Mouse (Mus musculus) heart, embryonic 16.5 days (tissue): Measurements from ENCODE around the gene Sclt1. TPM values are rescaled to one million over a fixed set of nuclear protein-coding genes. Genes with fewer than 3 reads are reported as not detected.

ENCODE experiments used
- ATAC-seq: fragments of 200-750 bp; cut with Nextera tagmentation; replicated peaks from 2 replicates; pipeline ENCODE4 v1.8.0; 2017; ENCODE audit warnings: moderate number of reproducible peaks; ENCODE audit not compliant: insufficient read depth, low FRiP score; ENCODE audit errors: extremely low read depth
- H3K27ac ChIP-seq: fragments of 300-500 bp; sonication (generic); 2 replicates; pipeline ENCODE4 v1.5.1; 2014; ENCODE audit warnings: mild to moderate bottlenecking, low read length, control low read depth, moderate library complexity
- H3K27me3 ChIP-seq: fragments of 300-500 bp; sonication (generic); 2 replicates; pipeline ENCODE4 v1.6.1; 2014; ENCODE audit warnings: low read length, mixed read lengths; ENCODE audit not compliant: control insufficient read depth, insufficient read depth
- H3K36me3 ChIP-seq: fragments of 300-500 bp; sonication (generic); 2 replicates; pipeline ENCODE4 v1.6.1; 2014; ENCODE audit not compliant: control insufficient read depth, insufficient read depth
- H3K4me1 ChIP-seq: fragments of 300-500 bp; sonication (generic); 2 replicates; pipeline ENCODE4 v1.6.1; 2014; ENCODE audit warnings: low read length, mixed read lengths; ENCODE audit not compliant: control insufficient read depth, insufficient read depth
- H3K4me2 ChIP-seq: fragments of 300-500 bp; sonication (generic); 2 replicates; pipeline ENCODE4 v1.6.1; 2014; ENCODE audit warnings: low read depth, mild to moderate bottlenecking, control low read depth, low read length
- H3K4me3 ChIP-seq: fragments of 300-500 bp; sonication (generic); 2 replicates; pipeline ENCODE4 v1.5.1; 2014; ENCODE audit warnings: mild to moderate bottlenecking, control low read depth, low read length
- H3K9ac ChIP-seq: fragments of 300-500 bp; sonication (generic); 2 replicates; pipeline ENCODE4 v1.6.1; 2014; ENCODE audit warnings: low read length, control low read depth
- H3K9me3 ChIP-seq: fragments of 300-500 bp; sonication (generic); replicated peaks from 2 replicates; pipeline ENCODE4 v1.6.1; 2016; ENCODE audit warnings: low read length; ENCODE audit not compliant: control insufficient read depth
- WGBS: fragments of 180-500 bp; shearing (Covaris S2); extraction: QIAGEN DNeasy Blood & Tissue Kit; methylation state at CpG from one replicate; pipeline ENCODE4 v1.1.7; 2014; 5-methylcytosine and 5-hydroxymethylcytosine counted together
- polyA plus RNA-seq: library from polyadenylated mRNA; unstranded; fragments of >200 nt; fragmentation: Nextera tagmentation; extraction: Ambion mirVana; gene quantifications from 2 replicates; pipeline ENCODE4 v1.2.1, GENCODE M21; 2015

Gene Sclt1
- polyA plus RNA-seq, 1 experiment from 2014 or later, result 10.1 TPM

DNA sequence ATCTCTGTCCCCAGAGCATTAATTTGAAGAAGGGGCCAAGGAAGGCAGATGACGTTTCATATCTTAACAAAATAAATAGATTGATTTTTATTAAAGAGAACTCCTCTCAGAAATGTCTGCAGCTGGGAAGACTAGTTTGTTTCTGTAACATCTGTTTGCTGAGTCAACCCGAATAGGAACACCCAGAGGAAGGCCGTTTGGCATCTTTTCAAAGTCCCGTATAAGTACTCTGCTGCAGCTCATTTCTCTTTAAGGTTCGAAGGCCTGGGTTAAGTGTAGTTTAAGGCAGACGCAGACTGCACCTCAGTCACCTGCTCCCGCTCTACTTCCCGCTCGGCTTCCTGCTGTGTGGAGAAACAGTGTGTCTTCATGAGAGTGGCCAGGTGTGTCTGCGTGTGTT lies 139.4 kb downstream of the Sclt1 start:
- no peaks in the 10 kb centered on the region for H3K27me3 ChIP-seq
- H3K4me1 ChIP-seq, result peaks cover 45% of the 10 kb centered on the region
- H3K27ac ChIP-seq, result no peak overlapping the region
- H3K9me3 ChIP-seq, result no peaks in the 10 kb centered on the region
- 51% methylated on average over 10 of the region's 10 CpGs for whole genome bisulfite sequencing
- peaks cover 29% of the 10 kb centered on the region for H3K36me3 ChIP-seq
- H3K4me3 ChIP-seq, result no peak overlapping the region
- H3K9ac ChIP-seq, result peak overlapping the region; percentile 18; the same call in 1 of the 2 replicates
- no peak overlapping the region for H3K4me2 ChIP-seq
- ATAC-seq, result no peak

DNA sequence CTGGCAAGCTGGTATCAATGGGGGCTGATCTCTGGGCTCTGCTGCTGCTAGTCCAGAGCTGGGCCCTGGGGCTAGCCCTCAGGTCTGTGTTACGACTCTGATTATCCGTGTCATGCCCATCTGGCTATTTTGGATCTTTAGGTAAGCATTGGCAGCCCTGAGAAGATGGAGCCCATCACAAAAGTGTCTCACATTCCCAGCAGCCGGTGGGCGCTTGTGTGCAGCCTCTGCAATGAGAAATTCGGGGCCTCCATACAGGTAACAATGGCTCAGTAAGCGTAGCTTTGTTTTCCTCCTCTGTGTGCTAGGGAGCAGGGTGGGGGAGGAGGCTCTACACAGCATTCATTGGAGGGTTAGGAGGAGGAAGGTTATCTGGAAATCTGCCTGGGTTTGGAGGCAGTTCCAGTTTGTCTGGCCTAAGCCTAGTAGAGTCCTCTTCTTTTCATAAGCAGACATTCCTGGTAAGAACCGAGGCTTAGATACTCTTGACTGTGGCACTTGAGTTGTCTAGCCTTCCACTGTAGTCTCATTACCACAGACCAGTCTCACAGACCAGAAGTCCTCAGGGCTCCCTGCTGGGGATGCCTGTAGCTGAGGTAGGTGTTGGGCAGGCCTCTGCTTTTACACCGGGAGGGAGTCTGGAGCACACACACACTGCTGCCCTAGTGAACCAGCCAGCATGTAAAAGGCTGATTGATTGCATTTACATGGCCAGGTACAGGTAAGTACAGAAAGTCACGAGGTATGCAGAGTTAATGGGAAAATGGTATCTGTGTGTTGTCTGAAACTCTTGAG lies 140.9 kb downstream of the Sclt1 start:
- no peak overlapping the region for H3K27ac ChIP-seq
- peaks cover 40% of the 10 kb centered on the region for H3K36me3 ChIP-seq
- 80% methylated on average over 9 of the region's 9 CpGs for WGBS
- peaks cover 45% of the 10 kb centered on the region for H3K4me1 ChIP-seq
- H3K4me2 ChIP-seq, result no peak overlapping the region
- H3K4me3 ChIP-seq, result no peak overlapping the region
- H3K27me3 ChIP-seq, result no peaks in the 10 kb centered on the region
- ATAC-seq, result no peak
- no peaks in the 10 kb centered on the region for H3K9me3 ChIP-seq
- no peak overlapping the region for H3K9ac ChIP-seq

DNA sequence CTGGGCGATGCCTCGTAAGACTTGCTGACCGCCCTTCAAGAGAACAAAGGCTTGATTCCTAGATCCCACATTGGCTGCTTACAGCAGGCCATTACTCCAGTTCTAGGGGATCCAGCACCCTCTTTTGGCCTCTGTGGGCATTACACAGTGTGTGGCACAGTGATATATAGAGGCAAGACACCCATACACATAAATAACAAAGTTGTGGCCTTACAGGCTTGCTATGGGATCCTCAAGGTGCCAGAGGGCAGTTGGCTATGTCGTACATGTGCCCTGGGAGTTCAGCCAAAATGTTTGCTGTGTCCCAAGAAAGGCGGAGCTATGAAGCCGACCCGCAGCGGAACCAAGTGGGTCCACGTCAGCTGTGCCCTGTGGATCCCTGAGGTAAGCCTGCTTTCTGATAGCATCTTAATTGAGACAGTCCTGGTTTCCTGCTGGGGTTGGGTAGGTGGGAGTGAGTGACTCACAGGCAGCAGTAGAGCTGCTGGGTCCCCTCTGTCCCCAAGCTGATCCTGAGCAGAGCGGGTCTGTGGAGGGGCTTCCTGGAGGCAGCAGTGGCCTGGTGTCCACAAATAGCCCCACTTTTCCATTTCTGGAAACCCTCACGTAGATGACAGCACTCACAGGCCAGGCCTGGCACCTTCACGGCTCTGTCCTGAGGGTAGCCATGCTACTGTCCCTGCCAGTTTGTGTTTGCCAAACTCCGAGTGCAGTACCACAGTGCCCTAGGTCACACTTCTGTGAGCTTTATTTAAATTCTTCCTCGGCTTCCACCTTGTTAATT lies 142.3 kb downstream of the Sclt1 start:
- Histone ChIP-seq H3K9me3 (no peaks in the 10 kb centered on the region), H3K27me3 (no peaks in the 10 kb centered on the region), H3K9ac (no peak overlapping the region), H3K4me1 (peaks cover 31% of the 10 kb centered on the region), H3K4me2 (no peak overlapping the region), H3K4me3 (no peak overlapping the region), H3K36me3 (peaks cover 33% of the 10 kb centered on the region), H3K27ac (peak overlapping the region; percentile 15)
- ATAC-seq, result peak; percentile 50
- 64% methylated on average over 14 of the region's 14 CpGs for WGBS

DNA sequence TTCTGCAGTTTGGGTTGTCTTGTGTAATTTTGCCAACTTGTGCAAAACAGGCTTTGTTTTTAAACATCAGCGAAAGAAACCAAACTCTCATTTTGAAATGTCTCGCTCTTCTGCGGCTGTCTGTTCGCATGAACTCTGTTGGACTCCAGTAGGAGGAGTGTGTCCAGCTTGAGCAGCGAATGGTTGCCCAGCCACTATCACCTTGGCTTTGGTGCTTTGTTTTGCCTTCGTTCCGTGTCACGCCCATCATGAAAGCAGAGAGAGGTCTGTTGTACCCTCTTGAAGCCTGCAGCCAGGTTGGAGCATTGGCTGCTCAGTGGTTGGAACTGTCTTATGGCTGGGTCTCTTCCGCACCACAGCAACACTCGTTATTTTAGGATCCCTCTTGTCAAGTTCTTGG lies 143.1 kb downstream of the Sclt1 start:
- WGBS, result 87% methylated on average over 10 of the region's 10 CpGs
- peaks cover 27% of the 10 kb centered on the region for H3K36me3 ChIP-seq

DNA sequence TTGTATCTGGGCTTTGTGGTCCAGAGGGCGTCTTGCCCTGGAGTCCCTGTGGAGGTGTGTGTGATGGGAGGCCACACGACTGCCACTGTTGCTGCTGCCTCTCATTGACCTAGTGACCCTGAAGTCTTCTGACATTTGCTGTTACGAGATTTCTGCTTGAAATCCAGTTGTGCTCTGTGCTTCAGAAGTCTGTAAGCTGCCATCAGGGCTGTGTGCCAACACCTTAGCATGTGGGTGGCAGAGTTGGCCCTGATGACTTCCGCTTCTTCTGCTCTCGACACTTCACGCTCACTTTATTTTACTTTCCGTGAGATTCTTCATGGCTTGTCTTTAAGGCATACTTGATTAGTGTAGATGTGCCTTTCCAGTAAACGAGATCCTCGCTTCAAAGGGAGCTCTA lies 143.9 kb downstream of the Sclt1 start:
- Histone ChIP-seq H3K9me3 (no peaks in the 10 kb centered on the region), H3K36me3 (peaks cover 33% of the 10 kb centered on the region), H3K4me3 (no peak overlapping the region), H3K9ac (no peak overlapping the region), H3K27ac (no peak overlapping the region), H3K4me1 (peaks cover 24% of the 10 kb centered on the region), H3K27me3 (no peaks in the 10 kb centered on the region), H3K4me2 (no peak overlapping the region)
- no peak for ATAC-seq
- whole genome bisulfite sequencing, result 71% methylated on average over 9 of the region's 9 CpGs

More for the DNA sequence above, 143.1 kb downstream of the Sclt1 start:
- Histone ChIP-seq H3K4me1 (peaks cover 28% of the 10 kb centered on the region), H3K9me3 (no peaks in the 10 kb centered on the region), H3K4me3 (no peak overlapping the region), H3K27me3 (no peaks in the 10 kb centered on the region), H3K4me2 (no peak overlapping the region), H3K9ac (no peak overlapping the region), H3K27ac (no peak overlapping the region)
- ATAC-seq, result no peak

DNA sequence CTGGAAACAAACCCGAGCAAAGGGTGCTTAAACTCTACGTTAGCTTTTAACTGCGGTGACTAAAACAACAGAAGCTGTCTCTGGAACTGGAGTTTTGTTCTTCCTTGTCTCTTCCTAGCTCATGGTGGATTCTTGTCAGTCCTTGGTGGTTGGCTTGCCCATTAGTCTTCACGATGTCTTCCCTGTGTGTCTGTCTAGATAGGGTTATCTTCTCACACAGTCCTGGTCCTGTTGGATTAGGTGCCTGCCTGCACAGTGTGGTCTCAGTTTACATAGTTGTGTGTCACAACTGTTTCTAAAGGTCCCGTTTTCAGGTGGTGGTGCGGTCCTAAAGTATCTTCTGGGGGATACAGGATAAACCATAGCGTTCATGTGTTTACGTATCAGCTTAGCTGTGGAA lies 145.3 kb downstream of the Sclt1 start:
- H3K36me3 ChIP-seq, result peaks cover 34% of the 10 kb centered on the region
- H3K9me3 ChIP-seq, result no peaks in the 10 kb centered on the region
- no peak overlapping the region for H3K4me3 ChIP-seq
- no peak overlapping the region for H3K9ac ChIP-seq
- no peak overlapping the region for H3K27ac ChIP-seq
- ATAC-seq, result no peak
- peaks cover 13% of the 10 kb centered on the region for H3K4me1 ChIP-seq
- H3K27me3 ChIP-seq, result no peaks in the 10 kb centered on the region
- H3K4me2 ChIP-seq, result no peak overlapping the region
- WGBS, result 89% methylated on average over 8 of the region's 8 CpGs

DNA sequence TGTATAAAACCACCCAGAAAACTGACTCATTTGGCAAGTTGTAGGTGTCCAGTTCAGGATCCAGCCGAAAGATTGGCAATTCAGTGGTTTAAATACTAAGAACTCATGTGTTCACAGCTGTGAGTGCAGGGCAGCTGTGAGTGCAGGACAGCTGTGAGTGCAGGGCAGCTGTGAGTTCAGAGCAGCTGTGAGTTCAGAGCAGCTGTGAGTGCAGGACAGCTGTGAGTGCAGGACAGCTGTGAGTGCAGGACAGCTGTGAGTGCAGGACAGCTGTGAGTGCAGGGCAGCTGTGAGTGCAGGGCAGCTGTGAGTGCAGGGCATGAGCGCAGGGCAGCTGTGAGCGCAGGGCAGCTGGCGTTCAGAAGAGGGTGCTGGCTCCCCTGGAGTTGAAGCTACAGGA lies 147.3 kb downstream of the Sclt1 start:
- ATAC-seq, result no peak
- peaks cover 24% of the 10 kb centered on the region for H3K4me1 ChIP-seq
- H3K4me3 ChIP-seq, result no peak overlapping the region
- H3K9ac ChIP-seq, result no peak overlapping the region
- H3K27ac ChIP-seq, result no peak overlapping the region
- H3K36me3 ChIP-seq, result peaks cover 30% of the 10 kb centered on the region
- no peaks in the 10 kb centered on the region for H3K27me3 ChIP-seq
- WGBS, result 88% methylated on average over 4 of the region's 4 CpGs
- no peak overlapping the region for H3K4me2 ChIP-seq
- H3K9me3 ChIP-seq, result no peaks in the 10 kb centered on the region

DNA sequence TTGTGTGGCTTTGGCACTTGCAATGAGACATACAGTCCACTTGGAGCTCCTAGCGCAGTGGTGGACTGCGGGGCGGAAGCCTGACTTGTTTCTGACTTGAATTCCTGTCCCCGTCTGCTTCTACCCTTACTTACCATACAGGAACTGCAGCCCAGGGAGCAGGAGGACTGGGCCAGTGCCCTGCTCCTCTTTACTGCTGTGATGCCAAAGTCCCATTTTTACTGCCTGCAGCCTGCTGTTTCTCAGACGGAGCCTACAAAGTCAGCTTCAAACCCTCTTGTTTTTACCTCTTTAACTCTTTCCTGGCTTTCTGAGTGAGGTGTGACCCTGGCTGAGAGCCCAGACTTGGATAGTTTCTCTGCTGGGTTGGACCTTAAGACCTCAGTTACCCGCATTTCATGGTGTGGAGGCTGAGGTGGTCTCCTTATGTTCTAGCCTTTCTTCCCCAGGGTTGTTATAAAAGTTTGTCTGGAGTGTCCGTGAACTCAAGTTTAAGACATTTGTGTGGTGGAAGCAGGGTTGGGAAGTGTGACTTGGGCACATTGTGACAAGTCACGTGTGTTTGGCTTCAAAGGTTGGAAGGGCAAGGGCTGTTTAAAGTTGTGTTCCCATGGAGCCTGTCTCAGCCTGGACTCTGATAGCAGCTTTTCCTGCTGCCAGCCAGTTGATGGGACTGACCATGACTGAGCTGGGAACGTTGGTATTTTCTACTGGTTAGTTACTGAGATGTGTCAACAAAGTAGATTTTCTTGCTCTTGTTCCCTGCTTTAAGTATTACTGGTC lies 148.0 kb downstream of the Sclt1 start:
- WGBS, result 80% methylated on average over 9 of the region's 9 CpGs
- no peak for ATAC-seq
- Histone ChIP-seq H3K27ac (no peak overlapping the region), H3K9ac (no peak overlapping the region), H3K27me3 (no peaks in the 10 kb centered on the region), H3K4me3 (no peak overlapping the region), H3K9me3 (no peaks in the 10 kb centered on the region), H3K4me2 (no peak overlapping the region), H3K36me3 (peaks cover 30% of the 10 kb centered on the region), H3K4me1 (peaks cover 28% of the 10 kb centered on the region)
